Mouse (Mus musculus): ENCODE results near the gene Fam171a2. TPM values are rescaled to one million over a fixed set of nuclear protein-coding genes. Genes with fewer than 3 reads are reported as not detected.

Fam171a2 gene
- polyA plus RNA-seq, 1 experiment = 22.8 TPM

DNA sequence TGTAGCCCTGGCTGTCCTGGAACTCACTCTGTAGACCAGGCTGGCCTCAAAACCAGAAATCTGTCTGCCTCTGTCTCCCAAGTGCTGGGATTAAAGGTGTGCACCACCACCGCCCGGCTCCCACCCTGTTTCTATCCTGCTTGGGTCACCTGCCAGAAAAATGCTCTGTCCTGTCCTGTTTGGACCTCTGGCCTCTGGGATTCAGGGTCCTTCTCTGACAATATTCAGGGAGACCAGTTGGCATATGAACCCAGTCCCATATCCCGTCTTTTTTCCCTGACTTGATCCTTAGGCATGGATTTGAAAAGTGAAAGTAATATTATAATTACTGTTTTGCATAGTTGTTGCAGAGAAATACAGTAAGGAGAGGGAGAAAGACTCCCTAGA lies 15.8 kb downstream of the Fam171a2 start:
- peaks cover 16% of the 10 kb centered on the region for H3K4me1 ChIP-seq (ENCODE audit: control insufficient read depth, insufficient read depth, low read length)
- 62% methylated on average over 3 of the region's 3 CpGs for WGBS
- H3K4me3 ChIP-seq (replicated peaks; ENCODE audit: extremely low read depth, low read depth, low read length) = no peak overlapping the region
- TF ChIP-seq CTCF (IDR thresholded peaks at IDR 0.05; ENCODE audit: insufficient read depth, low read length) = no peak
- no peak for TF ChIP-seq POLR2A (IDR thresholded peaks at IDR 0.05; ENCODE audit: borderline replicate concordance, extremely low read depth, low read depth, low read length)
- no peak for DNase-seq

DNA sequence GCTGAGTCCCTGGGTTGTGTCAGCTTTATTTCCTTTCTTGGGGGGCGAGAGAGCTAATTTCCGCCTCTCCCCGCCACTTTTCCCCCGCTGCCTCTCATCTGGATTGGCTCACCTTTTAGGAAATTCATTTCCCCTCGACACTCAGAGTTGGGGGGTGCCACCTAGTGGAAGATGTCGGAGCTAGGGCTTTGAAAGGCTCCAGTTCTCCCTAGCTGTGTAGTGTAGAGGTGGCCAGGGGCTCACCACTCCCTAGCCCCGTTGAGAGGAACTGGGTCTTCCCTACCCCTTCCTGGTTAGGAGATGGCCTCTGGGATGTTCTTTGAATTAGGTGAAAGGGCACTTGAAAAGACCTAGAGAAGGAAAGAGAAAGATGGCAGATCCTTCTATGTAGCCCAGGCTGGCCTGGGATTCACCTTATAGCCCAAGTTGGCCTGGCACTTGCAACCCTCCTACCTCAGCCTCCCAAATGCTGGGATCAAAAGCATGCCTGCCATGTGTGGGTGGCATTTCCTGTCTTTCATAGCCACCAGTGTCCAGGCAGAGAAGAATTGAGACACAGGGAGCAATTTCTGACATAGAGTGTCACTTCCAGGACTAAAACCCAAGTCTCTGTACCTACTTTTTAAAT lies 16.4 kb downstream of the Fam171a2 start:
- 0 out of 2 replicates have a peak, but pooled peaks have one; percentile 11 for TF ChIP-seq POLR2A (IDR thresholded peaks at IDR 0.05; ENCODE audit: borderline replicate concordance, extremely low read depth, low read depth, low read length)
- TF ChIP-seq CTCF (IDR thresholded peaks at IDR 0.05; ENCODE audit: insufficient read depth, low read length) = peak; percentile 66
- H3K4me1 ChIP-seq (ENCODE audit: control insufficient read depth, insufficient read depth, low read length) = peaks cover 16% of the 10 kb centered on the region
- H3K4me3 ChIP-seq (replicated peaks; ENCODE audit: extremely low read depth, low read depth, low read length) = peak overlapping the region; percentile 99
- DNase-seq = peak; percentile 76
- 0% methylated on average over 7 of the region's 7 CpGs for WGBS

DNA sequence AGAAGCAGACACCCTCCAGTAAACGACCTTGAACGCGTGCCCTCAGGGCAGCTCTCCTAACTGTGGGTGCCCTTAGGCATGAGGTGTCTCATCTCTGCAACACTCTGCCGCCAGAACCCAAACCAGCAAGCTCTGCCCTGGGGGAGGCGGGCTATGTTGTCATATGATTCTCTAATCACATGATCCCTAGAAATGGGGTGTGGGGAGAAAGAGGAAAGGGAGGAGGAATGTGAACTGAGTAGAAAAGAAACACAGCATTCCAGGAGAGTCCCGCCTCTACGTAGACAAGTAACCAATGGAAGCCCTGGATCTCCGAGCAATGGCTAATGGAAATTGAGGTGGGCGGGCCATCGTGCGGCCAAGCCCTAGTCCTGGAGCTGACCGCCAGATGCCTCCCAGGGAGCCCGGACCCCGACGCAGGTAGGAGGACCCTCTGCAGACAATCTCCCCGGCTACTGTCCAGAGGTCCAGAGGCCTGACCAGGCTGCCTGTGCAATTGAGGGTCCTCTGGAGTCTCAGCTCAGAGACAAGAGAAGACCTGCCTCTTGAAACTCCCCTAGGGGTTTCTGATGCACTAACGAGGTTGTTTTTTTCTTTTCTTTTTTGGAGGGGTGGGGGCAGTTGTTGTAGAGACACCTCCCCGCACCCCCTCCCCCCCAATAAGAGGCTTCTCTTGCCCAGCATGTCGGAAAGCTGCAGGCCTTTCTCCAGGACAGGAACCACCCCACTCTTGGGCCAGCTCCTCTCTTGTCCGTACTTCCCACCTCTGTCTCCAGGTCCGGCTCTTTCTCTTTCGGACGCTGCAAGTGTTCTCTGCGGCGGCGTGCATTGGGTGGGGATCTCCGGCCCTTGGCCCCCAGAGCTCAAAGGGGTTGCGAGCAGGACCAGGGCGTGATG lies 17.1 kb downstream of the Fam171a2 start, which contains the start of gene Grn:
Gene Grn, plus strand, starts transcription at position 195 of the 897 bp plus-strand sequence.
- H3K4me1 ChIP-seq (ENCODE audit: control insufficient read depth, insufficient read depth, low read length) = peaks cover 16% of the 10 kb centered on the region
- WGBS = under 1% methylated on average over 29 of the region's 29 CpGs

DNA sequence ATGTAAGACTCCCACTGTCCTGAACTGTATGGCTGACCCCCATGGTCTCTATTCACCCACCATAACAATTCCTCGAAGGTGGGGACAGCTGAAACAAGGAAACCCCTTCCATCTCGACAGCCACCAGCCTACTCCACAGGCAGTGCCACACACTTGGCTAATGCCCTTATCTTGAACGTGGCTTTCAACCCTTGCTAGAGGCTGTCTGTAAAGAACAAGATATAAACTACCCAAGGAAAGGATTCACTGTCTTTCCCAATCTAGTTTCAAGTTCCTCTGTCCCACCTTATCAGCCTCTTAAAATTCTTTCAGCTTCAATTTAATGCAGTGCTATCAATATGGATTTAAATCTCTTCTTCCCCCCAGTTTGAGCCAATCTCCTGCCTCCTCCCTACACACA lies 17.9 kb downstream of the Fam171a2 start:
- TF ChIP-seq POLR2A (IDR thresholded peaks at IDR 0.05; ENCODE audit: borderline replicate concordance, extremely low read depth, low read depth, low read length) (no peak), CTCF (IDR thresholded peaks at IDR 0.05; ENCODE audit: insufficient read depth, low read length) (no peak)
- peak overlapping the region; percentile 99 for H3K4me3 ChIP-seq (replicated peaks; ENCODE audit: extremely low read depth, low read depth, low read length)
- 27% methylated on average over 3 of the region's 3 CpGs for WGBS
- DNase-seq = no peak
- peaks cover 21% of the 10 kb centered on the region for H3K4me1 ChIP-seq (ENCODE audit: control insufficient read depth, insufficient read depth, low read length)

More for the DNA sequence above, 17.1 kb downstream of the Fam171a2 start, which contains the start of gene Grn:
- peak within 1 kb of the TSS; percentile 99 for H3K4me3 ChIP-seq (replicated peaks; ENCODE audit: extremely low read depth, low read depth, low read length)
- TF ChIP-seq CTCF (IDR thresholded peaks at IDR 0.05; ENCODE audit: insufficient read depth, low read length) = no peak
- peak; percentile 77; the same call in 1 of the 2 replicates for TF ChIP-seq POLR2A (IDR thresholded peaks at IDR 0.05; ENCODE audit: borderline replicate concordance, extremely low read depth, low read depth, low read length)
- peak; percentile 86 for DNase-seq

DNA sequence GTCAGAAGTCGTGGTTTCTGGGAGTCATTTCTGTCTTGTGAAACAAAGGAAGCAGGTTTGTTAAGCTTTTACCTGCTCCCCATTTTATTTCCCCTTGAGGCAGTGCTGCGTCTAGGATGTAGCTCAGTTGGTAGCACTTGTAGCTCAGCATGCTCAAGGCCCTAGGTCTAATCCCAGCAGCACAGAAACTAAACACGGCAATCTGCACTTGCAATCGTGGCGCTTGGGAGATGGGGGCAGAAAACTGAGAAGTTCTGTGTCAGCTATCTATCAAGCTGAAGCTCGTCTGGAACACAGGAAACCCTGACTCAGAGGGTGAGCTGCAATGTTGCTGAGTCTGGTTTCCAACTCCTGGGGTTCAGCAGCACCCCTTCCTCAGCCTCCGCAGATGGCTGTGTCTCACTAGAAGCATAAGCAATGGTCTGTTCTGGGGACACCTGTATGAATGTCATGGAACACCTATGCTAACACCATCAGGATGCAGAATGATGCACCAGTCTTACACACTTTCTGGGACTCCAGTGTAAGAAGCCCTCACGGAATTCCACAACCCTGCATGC lies 18.4 kb downstream of the Fam171a2 start:
- WGBS = 58% methylated on average over 8 of the region's 8 CpGs
- TF ChIP-seq POLR2A (IDR thresholded peaks at IDR 0.05; ENCODE audit: borderline replicate concordance, extremely low read depth, low read depth, low read length) (no peak), CTCF (IDR thresholded peaks at IDR 0.05; ENCODE audit: insufficient read depth, low read length) (no peak)
- DNase-seq = no peak
- peaks cover 21% of the 10 kb centered on the region for H3K4me1 ChIP-seq (ENCODE audit: control insufficient read depth, insufficient read depth, low read length)
- no peak overlapping the region for H3K4me3 ChIP-seq (replicated peaks; ENCODE audit: extremely low read depth, low read depth, low read length)

DNA sequence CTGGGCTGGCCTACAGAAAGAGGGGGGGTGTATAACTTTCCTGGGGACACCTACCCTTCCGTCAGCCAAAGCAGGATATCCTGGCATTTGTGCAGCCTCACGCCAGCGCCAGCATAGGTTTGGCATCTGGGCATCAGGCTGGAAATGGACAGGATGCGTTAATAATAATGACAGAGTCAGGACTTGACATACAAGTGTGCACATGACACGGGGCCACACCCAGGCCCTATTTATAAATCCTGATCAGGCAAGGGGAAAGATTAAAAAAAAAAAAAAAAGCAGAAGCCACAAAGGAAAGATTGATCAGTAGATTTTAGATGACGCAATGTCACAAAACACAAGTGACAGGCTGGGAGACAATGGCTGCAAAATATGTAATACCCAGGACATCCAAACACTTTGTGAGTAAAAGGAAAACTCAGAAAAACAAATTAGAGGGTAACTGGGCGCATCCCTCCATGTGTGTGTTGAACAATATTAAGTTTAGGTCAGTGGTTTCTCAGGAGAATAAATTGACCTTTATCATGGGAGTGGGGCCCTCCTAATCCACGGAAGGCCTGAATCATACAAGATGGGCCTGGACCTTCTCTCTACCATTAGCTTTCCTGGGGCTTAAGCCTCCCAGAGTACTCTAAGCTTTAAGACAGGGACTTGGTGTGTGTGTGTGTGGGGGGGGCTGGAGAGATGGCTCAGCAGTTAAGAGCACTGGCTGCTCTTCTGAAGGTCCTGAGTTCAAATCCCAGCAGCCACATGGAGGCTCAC lies 21.7 kb downstream of the Fam171a2 start:
- 61% methylated on average over 8 of the region's 8 CpGs for WGBS
- Histone ChIP-seq H3K4me3 (replicated peaks; ENCODE audit: extremely low read depth, low read depth, low read length) (no peak overlapping the region), H3K4me1 (ENCODE audit: control insufficient read depth, insufficient read depth, low read length) (peaks cover 10% of the 10 kb centered on the region)
- no peak for DNase-seq
- TF ChIP-seq CTCF (IDR thresholded peaks at IDR 0.05; ENCODE audit: insufficient read depth, low read length) = no peak
- no peak for TF ChIP-seq POLR2A (IDR thresholded peaks at IDR 0.05; ENCODE audit: borderline replicate concordance, extremely low read depth, low read depth, low read length)

DNA sequence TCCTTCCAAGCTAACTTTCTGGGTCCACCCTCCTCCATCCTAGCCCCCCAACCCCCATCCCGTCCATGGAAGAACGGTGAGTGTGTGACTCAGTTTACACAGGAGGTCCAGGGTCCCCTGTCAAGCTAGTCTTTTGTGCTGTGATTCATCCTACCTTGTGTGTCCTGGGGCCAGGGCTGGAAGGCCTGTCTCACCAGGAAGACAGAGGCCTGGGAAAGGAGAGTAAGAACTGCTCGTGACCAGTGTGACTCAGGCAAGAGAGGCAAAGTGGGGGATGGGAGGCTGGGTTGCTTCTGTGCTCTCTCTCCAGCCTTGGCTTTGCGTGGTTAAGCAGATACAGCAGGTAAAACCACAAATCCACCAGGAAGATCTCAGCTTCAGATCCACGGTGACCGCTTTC lies 22.8 kb downstream of the Fam171a2 start:
- 85% methylated on average over 6 of the region's 6 CpGs for WGBS
- TF ChIP-seq POLR2A (IDR thresholded peaks at IDR 0.05; ENCODE audit: borderline replicate concordance, extremely low read depth, low read depth, low read length) (no peak), CTCF (IDR thresholded peaks at IDR 0.05; ENCODE audit: insufficient read depth, low read length) (no peak)
- Histone ChIP-seq H3K4me3 (replicated peaks; ENCODE audit: extremely low read depth, low read depth, low read length) (no peak overlapping the region), H3K4me1 (ENCODE audit: control insufficient read depth, insufficient read depth, low read length) (peaks cover 7% of the 10 kb centered on the region)
- no peak for DNase-seq

DNA sequence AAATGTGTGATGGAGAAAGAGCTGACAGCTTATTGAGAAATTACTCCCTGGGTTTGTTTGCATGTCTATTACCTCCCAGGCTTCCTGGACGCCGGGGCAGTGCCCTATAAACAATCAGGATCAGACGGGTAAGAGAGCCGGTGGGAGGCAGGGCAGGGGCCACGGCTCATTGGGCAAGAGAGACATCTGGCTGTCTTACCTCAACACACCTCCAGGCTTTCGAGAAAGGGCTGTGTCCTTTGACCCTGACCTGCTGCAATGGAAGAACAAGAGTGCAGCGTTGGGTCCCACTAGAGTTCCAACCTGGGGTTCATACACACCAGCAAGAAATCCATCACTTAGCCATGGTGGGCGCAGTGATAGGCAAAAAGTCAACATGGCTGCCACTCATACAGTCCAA lies 25.9 kb downstream of the Fam171a2 start:
- WGBS = 43% methylated on average over 8 of the region's 8 CpGs
- DNase-seq = no peak
- TF ChIP-seq CTCF (IDR thresholded peaks at IDR 0.05; ENCODE audit: insufficient read depth, low read length) = no peak
- no peak for TF ChIP-seq POLR2A (IDR thresholded peaks at IDR 0.05; ENCODE audit: borderline replicate concordance, extremely low read depth, low read depth, low read length)

DNA sequence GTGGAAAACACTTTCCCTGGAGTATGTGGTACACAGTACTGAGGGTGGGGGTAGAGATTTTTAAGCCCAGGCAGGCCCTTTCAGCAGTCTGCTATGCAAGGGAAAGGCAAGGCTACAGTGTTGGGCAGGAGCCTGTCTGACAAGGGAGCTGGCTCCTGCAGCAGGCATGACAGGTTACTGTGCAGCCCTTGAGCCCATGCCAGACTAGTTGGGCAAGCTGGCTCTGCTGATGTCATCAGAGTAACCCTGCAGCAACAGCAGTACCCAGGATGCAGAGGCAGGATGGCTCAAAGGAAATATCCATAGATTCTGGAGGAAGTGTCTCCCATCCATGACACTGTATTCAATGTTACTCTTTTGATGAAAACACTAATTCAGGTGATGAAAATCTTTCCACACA lies 28.6 kb downstream of the Fam171a2 start:
- TF ChIP-seq CTCF (IDR thresholded peaks at IDR 0.05; ENCODE audit: insufficient read depth, low read length) (no peak), POLR2A (IDR thresholded peaks at IDR 0.05; ENCODE audit: borderline replicate concordance, extremely low read depth, low read depth, low read length) (no peak)

More for the DNA sequence above, 25.9 kb downstream of the Fam171a2 start:
- Histone ChIP-seq H3K4me3 (replicated peaks; ENCODE audit: extremely low read depth, low read depth, low read length) (no peak overlapping the region), H3K4me1 (ENCODE audit: control insufficient read depth, insufficient read depth, low read length) (peaks cover 5% of the 10 kb centered on the region)

More for the DNA sequence above, 28.6 kb downstream of the Fam171a2 start:
- Histone ChIP-seq H3K4me3 (replicated peaks; ENCODE audit: extremely low read depth, low read depth, low read length) (no peak overlapping the region), H3K4me1 (ENCODE audit: control insufficient read depth, insufficient read depth, low read length) (no peaks in the 10 kb centered on the region)
- DNase-seq = no peak
